Mouse (Mus musculus) spleen, embryonic (tissue): Measurements from ENCODE around the gene Olfr1457.

Experiments used
- CTCF ChIA-PET: fragments of 350-600 bp; sonication (Branson Sonifier 250); formaldehyde crosslinking; loops from one replicate; lab custom pipeline; 2022; lab: Charles Lee

Olfr1457 gene

GRCm38 (mm10) chr19:13097791-13098190 lies at the start of gene Olfr1457:
Gene Olfr1457, minus strand, starts transcription at chr19:13097891.
- CTCF ChIA-PET: no interaction called here

- CTCF ChIA-PET: no interaction called here
These were observed 9.0 kb upstream of the Olfr1457 start, which contains the start of gene Olfr1458 for GRCm38 (mm10) chr19:13106675-13107074. Gene Olfr1458, minus strand, starts transcription at chr19:13106775.

- CTCF ChIA-PET: no interaction called here
These were observed 3.8 kb downstream of the Olfr1457 start for GRCm38 (mm10) chr19:13093908-13094307.

GRCm38 (mm10) chr19:13060310-13060709 lies 37.4 kb downstream of the Olfr1457 start, which contains the start of gene Olfr1454:
Gene Olfr1454, plus strand, starts transcription at chr19:13060610.
- CTCF ChIA-PET: no interaction called here
